Mouse (Mus musculus): ENCODE results near the gene Zkscan6. TPM values are rescaled to one million over a fixed set of nuclear protein-coding genes. Genes with fewer than 3 reads are reported as not detected.

Gene Zkscan6
- total RNA-seq (2015) (5.4 and 9.8 TPM in 2 replicates), total RNA-seq (2017) (20.7 and 26.1 TPM in 2 replicates)

DNA sequence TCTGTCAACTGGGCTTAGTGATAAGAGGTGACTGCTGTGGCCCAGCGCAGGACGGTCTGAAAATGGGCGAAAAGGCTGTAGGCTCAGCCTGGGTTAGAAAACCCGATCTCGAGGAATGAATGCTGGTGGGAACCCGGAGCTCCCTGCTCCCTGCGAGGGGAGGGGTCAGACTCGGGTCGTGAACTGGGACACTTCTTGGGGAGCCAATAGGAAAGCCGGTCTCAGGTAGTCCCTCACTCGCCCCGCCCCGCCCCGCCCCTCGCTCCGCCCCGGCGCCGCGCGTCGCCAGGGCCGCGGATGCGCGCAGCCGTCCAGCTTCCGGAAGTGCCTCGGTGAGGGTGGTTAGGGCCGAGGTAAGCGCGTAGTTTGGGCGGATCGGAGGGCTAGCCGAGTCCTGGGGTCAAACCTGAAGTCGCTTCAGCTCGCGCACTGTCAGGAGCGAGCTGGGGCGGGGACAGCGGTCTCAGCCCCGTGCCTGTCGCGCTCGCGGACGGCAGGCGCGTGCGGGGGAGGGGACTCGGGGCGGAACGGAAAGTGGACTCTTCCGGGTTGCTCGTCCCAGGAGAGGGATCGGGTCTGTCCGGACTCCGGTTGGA is at the start of gene Zkscan6:
TSS of gene Zkscan6 (plus strand) at position 267 of the 596 bp plus-strand sequence.
- peak; percentile 83 for ATAC-seq (ENCODE audit: poor library complexity, severe bottlenecking)

DNA sequence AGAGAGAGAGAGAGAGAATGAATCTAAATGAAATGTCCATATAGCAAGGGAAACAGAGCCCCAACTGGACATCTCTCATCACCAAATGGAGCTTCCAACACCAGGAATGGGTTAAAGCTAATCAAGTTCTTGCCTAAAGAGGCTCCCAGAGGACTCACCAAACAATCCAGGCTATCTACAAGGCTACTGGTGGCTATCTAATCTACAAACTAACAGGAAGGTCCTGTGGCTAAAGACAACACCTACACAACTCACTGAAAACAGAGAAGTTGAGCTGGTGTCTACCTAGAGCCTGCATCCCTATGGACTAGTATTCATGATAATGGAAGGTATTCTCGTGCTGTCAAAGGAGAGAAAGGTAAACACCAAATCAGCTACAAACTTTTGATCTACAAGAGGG is 47.6 kb upstream of the Zkscan6 start:
- no peak for ATAC-seq (ENCODE audit: poor library complexity, severe bottlenecking)

DNA sequence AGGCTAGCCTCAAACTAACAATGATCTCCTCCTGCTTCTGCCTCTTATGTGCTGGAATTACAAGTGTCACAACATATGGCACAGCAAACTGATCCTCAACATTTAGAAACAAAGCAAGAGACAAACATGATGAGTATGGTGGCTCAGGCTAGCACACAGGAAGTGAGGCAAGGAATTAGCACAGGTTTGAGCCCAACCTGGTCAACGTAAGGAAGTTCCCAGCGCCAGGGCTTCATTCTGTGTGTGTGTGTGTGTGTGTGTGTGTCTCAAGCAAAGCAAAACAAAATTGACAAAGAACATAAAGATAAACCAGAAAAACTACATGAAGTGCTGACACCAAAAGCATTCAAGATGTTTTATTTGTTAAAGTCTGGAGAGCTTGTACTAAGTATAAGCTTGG is 46.1 kb upstream of the Zkscan6 start:
- ATAC-seq (ENCODE audit: poor library complexity, severe bottlenecking), result peak; percentile 86

DNA sequence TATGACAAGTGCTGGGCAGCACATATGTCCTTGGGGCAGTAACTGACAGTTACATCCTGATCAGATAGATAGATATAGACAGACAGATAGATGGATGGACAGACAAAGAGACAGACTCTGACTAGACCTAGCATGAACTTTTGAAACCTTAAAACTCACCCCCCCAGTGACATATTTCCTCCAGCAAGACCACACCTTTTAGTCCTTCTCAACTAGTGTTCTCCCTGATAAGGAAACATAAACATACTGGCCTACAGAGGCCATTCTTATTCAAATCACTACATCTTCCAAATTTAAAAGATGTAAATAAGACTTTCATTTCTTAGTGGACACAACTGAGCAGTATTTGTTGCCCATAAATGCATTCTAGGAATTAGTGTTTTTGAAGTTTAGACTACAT is 38.5 kb upstream of the Zkscan6 start:
- ATAC-seq (ENCODE audit: poor library complexity, severe bottlenecking), result no peak

DNA sequence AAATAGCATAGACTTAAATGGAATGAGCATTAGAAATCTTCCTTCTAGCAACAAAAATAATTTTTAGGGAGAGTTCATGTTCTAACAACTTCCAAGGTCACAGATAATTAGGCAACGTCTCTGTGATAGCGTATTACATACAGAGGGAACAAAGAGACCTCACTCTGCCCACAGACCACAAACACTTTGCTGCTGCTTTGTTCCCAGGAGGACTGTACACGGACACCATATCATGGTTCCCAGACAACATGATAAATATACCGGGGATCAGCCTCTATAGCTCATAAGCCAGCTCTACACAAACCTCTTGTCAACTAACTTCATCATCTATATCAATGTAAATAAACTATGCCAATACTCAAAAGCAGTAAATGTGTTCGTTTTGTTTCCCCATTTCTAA is 37.0 kb upstream of the Zkscan6 start:
- ATAC-seq (ENCODE audit: poor library complexity, severe bottlenecking), result peak; percentile 49; the same call in 1 of the 2 replicates

DNA sequence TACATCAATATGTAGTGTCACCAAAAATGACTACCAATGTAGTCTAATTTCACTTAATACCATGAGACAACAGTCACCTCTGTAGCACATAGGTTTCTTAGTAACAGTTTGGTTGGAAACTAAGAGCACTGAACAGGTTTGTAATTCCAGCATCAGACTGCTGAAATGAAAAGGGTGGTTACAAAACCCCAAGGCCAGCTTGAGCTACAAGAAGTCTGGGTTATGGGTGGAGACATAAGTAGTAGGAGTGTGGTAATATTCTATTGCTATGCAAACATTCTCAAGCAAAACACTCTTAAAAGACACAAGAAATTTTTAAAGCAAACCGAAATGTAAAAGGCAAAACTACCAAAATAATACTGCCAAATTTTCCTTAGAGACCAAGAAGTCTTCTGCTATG is 35.4 kb upstream of the Zkscan6 start:
- ATAC-seq (ENCODE audit: poor library complexity, severe bottlenecking), result peak; percentile 47; the same call in 1 of the 2 replicates

DNA sequence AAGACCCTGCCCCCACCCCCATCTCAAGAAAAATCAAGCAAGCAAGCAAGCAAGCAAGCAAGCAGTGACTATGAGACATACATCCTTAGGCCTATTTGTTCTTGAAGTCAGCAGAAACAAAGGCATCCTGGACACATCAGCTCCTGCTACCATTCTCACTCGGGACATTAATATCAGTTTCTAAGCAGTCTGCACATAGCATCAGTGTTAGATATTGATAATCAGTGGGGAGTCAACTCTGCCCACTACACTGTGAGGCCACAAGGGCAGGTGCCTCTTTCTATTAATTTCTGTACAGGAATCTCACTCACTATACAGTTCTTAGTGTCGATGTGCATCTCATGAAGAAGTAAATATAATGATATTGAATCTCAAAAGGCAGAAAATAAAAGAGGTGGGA is 33.4 kb upstream of the Zkscan6 start:
- no peak for ATAC-seq (ENCODE audit: poor library complexity, severe bottlenecking)

DNA sequence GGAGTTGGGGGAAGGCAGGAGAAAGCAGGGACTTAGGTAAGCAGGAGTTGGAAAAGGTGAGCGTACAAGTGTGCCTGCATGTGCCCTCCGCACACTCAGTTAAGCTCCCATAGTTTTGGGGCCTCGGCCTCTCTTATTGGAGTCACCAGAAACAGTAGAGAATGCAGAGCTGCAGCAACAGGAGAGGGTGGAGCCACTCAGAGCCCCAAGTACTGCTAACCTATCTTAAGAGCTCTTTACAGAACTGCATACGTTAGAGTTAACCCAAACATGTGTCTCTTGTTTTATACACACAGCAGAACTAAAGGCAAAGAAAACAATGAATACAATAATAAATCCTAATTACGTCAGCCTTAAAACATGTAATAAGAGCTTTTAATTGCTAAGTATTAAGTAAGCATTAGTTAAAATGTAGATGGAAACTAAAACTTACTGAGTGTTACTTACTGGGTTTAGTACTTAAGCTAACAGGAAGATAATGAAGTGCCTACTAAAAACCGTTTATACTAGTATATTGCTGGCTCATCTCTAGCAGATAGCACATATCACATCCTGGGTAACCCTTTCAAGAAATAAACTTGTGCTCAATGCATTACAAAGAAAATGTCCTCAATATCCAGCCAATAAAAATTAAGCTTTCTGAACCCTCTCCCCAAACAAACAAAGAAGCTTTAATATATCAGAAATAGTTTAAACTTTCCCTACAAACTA is 32.9 kb upstream of the Zkscan6 start:
- no peak for ATAC-seq (ENCODE audit: poor library complexity, severe bottlenecking)

DNA sequence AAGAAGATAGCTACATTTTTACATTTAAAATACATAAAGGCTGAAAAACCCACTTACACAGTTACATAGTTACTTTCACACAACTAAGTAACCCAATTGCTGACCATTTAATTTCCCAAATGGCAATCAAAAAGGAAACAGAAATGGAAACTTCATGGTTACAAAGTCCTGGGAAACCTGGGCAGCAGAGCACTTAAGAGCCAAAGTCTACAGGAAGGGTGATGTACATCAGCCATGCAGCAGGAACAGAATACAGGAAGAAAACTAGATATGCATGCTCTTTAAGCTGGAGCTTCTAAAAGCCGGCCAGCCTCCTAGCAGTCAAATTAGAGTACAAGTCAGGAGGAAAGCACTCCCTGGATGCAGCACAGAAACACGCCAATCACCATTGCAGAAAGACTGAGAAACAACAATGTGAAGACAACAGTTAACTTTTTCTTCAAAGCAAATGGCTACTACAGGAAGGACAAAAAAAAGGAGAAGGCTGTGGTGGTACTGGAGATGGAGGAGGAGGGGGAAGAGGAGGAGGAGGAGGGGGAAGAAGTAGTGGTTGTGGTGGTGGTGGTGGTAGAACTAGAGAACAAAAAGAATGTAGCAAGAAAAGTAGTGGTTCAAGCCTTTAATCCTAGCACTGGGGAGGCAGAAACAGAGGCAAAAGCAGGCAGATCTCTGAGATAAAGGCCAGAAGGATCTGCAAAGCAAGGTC is 29.9 kb upstream of the Zkscan6 start:
- ATAC-seq (ENCODE audit: poor library complexity, severe bottlenecking), result peak; percentile 49

DNA sequence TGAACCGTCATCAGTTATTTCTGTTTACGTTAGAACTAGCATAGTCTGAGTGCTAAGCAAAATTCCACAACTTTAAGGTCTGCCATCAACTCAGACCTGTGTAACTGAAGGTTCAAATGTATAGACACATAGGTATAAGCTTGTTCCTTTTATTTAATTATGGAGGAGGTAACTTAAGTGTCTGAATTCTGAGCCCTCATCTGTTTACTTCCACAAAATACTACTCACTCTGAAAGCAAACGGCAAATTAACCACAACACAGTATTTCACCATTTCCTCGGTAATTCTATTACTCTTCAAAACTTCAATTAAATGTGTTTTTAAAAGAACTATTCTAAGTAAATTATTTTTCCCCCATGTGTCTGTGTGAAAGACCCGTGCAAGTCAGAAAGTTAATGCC is 29.2 kb upstream of the Zkscan6 start:
- peak; percentile 57 for ATAC-seq (ENCODE audit: poor library complexity, severe bottlenecking)

DNA sequence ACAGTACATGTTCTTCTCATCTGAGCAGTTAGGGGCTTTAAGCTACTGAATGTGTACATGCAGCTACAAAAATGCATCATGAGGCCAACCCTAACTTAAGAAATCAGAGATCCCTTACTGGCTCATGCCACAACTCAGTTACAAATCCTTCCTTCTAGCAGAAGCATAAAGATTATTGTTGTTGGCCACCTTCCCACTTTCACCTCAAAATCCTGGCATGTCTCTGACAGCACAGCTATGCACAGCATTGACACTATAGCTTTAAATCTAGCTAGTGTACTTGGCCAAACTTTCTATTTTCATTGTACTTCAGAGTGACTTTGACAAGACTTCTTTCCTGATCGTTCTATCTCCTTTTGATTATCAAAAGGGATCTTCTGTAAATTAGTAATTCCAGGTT is 27.9 kb upstream of the Zkscan6 start:
- ATAC-seq (ENCODE audit: poor library complexity, severe bottlenecking), result no peak

DNA sequence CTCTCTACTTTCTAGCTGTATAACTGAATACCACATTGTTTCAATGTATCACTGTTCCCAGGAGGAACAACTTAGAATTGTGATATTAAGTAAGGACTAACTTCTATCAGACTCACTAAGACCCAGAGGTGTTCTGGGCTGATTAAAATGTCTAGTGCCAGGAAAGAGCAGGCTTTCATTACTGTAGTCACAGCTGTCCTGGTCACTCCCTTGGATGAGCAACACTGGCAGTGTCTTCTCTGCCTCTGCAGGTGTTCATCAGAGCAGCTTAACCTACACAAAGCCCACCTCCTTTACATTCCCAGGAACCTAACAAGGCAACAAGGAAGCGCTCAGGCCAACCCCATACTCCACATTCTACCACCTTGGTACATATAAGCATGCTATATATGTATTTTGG is 27.4 kb upstream of the Zkscan6 start:
- ATAC-seq (ENCODE audit: poor library complexity, severe bottlenecking), result no peak

DNA sequence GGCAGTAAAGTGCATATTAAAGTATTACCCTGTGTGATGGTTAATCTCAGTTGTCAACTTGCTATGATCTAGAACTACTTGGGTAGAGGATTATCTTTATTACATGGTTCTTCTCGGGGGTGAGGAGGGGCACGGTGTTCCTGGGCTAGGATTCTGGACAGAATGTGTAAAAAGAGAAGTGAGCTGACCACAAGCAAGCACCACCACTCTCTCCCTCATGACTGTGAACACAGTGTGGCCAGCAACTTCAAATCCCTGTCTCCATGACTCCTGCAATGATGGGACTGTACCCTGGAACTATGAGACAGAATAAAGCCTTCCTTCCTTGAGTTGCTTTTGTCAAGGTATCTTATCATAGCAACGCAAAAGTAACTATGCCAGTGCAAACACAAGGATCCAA is 25.4 kb upstream of the Zkscan6 start:
- ATAC-seq (ENCODE audit: poor library complexity, severe bottlenecking), result peak; percentile 28

DNA sequence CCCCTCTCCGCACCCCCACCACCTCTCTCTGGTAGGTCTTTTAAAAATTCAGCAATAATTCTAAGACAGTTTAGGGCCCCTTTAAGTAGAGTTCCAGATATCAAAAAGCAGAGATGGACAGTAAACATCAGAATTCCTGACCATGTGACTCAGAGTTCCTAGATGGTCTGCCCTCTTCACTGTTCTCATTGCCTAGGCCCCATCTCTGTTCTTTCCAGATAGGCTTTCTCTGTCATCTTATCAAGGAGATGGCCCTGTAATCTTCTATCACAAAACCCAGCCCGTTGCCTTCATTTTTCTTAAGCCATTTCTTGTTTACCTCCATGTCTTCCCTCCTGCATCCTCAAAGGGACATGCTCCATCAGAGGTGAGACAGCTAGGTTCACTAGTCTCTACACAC is 20.8 kb upstream of the Zkscan6 start:
- no peak for ATAC-seq (ENCODE audit: poor library complexity, severe bottlenecking)

DNA sequence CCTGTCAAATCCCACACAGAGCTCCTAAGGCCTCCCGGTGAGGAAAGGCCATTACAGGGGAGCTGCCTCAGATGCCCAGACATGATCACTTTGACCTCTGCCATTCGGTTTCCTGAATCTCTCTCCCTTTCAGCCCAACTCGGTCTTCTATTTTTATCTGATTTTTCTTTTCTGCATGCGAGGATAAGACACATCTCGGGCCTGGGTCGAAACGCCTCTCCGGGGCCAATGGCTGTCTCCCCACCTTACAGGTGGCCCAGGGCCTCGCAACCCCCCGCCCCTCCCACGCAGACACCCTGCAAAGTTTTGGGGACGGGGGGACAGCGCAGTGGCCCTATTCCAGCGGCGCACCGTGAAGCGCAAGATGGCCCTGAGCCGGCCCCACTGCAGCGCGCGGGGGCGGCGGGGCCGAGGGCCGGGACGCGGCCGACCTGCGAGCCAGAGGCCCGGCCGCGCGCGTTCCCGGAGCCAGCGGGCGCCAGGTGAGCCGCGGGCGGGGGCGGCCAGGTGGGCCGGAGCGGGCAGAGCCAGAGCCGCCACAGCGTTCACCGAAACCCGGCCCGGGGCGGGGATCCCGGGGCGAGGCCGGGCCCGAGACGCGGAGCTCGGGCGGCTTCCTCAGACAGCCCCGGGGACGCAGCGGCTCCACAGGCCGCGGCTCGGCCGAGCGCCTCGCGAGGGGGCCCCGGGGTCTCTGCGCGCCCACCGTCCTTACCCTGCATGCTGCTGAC is 19.4 kb upstream of the Zkscan6 start:
- ATAC-seq (ENCODE audit: poor library complexity, severe bottlenecking), result peak; percentile 44

DNA sequence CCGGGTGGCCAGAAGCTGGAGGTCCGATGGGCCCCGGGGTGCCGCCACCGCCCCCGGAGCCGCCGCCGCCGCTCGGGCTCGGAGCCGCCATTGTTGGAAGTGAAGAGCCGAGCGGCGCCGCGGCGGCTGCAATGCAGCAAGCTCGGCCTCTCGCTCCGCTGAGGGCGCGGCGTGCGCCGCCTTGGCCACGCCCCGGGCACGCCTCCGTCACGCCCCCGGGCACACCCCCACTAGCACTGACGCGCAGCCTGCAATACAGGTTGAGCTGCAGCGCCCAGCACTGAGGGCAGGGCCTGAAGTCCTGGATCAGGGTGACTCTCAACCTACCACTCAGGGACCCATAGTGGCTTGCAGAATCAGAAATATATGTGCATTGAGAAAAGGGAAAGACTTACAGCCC is 18.8 kb upstream of the Zkscan6 start, which contains the start of gene Map2k4:
TSS of gene Map2k4 (minus strand) at position 144 of the 400 bp plus-strand sequence.
- ATAC-seq (ENCODE audit: poor library complexity, severe bottlenecking), result peak; percentile 98

DNA sequence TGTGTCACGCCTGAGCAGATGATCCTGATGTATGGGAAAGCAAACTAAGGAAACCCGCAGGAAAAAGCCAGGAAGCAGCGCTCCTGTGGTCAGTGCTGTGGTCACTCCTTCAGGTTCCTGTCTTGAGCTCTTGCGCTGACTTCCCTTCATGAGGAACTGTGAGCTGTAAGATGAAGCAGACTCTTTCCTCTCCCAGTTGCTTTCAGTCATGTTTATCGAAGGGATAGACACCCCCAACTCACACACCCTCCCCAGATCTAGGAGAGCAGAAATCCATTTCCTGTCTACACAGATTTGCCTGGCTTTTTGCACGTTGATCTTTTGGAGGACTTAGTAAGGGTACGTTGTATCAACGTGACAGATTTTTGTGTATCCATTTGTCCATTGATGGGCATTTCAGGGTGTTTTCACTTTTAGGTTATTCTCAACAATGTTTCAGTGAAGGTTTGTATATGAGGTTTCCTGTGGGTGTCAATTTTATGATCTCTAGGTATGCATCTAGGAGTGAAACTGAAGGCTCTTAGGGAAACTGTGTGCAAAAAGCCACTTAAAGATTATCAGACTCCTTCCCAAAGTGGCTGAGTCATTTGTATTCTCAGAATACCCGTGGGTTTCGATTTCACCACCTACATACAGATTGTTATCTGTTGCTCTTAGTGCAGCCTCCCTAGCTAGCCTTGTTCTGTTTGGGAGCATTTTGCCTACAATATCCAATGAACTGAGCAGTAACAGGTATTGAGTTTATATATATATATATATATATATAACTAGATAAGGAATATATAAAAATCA is 12.4 kb upstream of the Zkscan6 start:
- ATAC-seq (ENCODE audit: poor library complexity, severe bottlenecking), result peak; percentile 77

DNA sequence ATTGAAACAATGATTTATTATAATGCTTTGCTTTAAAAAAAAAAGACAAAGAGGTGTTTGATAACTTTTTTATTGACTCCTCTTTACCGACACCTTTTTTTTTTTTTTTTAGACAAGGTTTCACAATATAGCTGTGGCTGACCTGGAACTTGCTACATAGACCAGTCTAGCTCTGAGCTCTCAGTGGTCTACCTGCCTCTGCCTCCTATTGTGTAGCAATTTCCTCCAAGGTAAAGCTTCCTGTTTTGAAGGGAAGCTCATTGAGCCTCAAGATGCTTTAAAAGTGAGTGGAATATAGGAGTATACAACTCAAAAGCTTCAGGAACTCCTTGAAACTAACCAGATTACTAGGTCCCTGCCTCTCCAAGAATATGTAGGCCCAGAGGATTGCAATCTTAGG is 11.1 kb upstream of the Zkscan6 start:
- ATAC-seq (ENCODE audit: poor library complexity, severe bottlenecking), result peak; percentile 82

DNA sequence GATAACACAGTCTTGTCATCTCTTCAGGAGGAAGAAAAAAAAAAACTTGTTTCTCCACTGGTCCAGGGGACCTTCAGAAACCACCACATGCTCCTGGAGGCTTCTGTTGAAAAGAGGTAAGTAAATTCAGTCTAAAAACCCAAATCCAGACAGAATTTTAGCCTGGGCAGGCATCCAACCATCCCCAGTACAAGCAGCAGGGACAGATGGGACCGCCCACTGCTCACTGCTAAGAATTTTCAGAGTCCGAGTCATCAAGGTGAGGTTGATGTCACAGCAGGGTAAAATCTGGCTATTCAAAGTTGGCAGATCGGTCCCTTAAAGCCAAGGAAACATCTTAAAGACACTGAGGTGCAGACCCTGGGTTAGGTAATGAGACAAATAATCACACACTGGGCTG is 5.1 kb upstream of the Zkscan6 start:
- no peak for ATAC-seq (ENCODE audit: poor library complexity, severe bottlenecking)

DNA sequence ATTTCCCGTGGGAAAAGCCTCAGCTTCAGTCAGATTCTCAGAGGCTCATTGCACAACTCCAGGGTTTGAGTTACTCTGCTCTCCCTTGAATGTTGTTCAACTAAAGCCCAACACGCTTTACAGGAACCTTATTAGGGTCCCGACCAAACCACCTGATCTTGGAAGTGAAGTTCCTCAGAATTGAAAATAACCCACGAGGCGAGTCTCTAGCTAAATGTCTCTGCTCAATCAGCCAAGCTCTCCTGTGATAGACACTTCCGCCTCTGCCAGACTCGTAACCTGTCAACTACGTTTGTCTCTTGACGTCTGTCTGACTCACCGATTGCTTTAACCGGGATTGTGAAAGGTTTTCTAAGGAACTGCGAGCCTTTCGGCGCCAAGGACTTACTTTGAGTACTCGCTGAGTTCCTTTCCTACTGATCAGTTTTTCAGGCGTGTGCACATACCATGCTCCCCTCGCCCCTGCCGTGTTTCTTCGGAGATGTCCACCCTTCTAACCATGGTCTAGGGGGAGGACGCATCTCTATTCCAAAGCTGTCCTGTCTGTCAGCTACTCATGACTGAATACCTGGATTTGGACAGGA is 562 bp upstream of the Zkscan6 start:
- peak; percentile 84 for ATAC-seq (ENCODE audit: poor library complexity, severe bottlenecking)
